Mouse (Mus musculus): ENCODE results near the gene Tmem245. TPM values are rescaled to one million over a fixed set of nuclear protein-coding genes. Genes with fewer than 3 reads are reported as not detected.

Gene Tmem245
- polyA plus RNA-seq, 1 experiment, result 4.4 TPM

DNA sequence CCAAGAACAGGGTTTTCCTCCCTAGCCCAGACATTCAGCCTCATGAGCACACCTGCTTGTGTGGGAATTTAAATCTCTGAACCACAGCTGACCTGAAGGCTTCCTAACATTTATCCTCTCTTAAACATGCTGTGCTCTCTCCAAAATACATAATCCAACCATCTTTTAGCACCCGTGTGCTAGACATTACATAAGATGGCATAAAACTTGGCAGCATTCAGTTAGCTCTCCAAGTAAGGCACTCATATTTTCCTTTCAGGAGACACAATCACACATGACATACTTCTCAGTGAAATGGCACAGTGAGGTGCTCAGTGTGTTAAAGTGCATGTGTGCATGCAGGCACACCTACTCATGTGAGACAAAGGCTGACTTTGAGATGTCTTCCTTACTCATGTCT is 4.7 kb downstream of the Tmem245 start:
- Histone ChIP-seq H3K36me3 (ENCODE audit: control insufficient read depth, insufficient read depth) (no peaks in the 10 kb centered on the region), H3ac (ENCODE audit: control insufficient read depth, insufficient read length) (no peak overlapping the region), H3K27me3 (ENCODE audit: control insufficient read depth, insufficient read depth, insufficient read length) (no peaks in the 10 kb centered on the region), H3K79me2 (ENCODE audit: control insufficient read depth, insufficient read depth) (peaks cover 70% of the 10 kb centered on the region), H3K4me3 (no peak overlapping the region), H3K4me2 (ENCODE audit: low read depth) (no peak overlapping the region)
- TF ChIP-seq MAX (IDR thresholded peaks at IDR 0.05; ENCODE audit: low read depth) (no peak), REST (IDR thresholded peaks at IDR 0.05; ENCODE audit: insufficient read depth, insufficient read length) (no peak), POLR2A (IDR thresholded peaks at IDR 0.05; ENCODE audit: insufficient read length, low read depth) (no peak), CEBPB (IDR thresholded peaks at IDR 0.05; ENCODE audit: insufficient read depth, poor library complexity, severe bottlenecking) (no peak), USF1 (IDR thresholded peaks at IDR 0.05; ENCODE audit: low read depth) (no peak), MYOG (IDR thresholded peaks at IDR 0.05; ENCODE audit: control insufficient read depth in 1 of 3, insufficient read depth in 1 of 3, insufficient read length in 2 of 3, low read depth in 2 of 3) (no peak), TCF3 (IDR thresholded peaks at IDR 0.05; ENCODE audit: insufficient read length, low read depth) (no peak), TCF12 (IDR thresholded peaks at IDR 0.05; ENCODE audit: insufficient read depth, poor library complexity, severe bottlenecking) (no peak), E2F4 (IDR thresholded peaks at IDR 0.05; ENCODE audit: insufficient read depth) (no peak), MYOD1 (IDR thresholded peaks at IDR 0.05; ENCODE audit: control insufficient read depth in 1 of 3, insufficient read length in 2 of 3, low read depth in 2 of 3) (no peak), POLR2AphosphoS2 (IDR thresholded peaks at IDR 0.05; ENCODE audit: insufficient read length, low read depth) (no peak), SRF (IDR thresholded peaks at IDR 0.05; ENCODE audit: control insufficient read depth, insufficient read length, low read depth) (no peak)

DNA sequence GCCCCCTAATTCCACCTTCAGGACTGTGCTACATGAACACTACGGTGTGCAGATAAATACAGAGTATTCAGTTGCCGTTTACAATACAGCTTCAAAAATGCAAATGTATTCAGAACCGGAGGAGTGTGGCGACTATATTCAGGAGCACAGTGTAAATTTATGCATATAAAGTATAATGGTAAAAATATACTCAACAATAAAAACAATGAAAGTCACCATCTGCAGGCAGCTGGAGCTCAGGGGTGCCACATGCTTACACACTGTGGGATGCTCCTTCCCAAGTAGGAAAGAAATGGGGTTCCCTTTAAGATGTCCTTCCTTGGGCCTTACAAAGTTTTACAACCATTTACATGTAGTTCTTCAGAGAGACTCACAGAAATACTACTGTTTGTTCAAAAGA is 5.8 kb downstream of the Tmem245 start:
- Histone ChIP-seq H3K36me3 (ENCODE audit: control insufficient read depth, insufficient read depth) (no peaks in the 10 kb centered on the region), H3K79me2 (ENCODE audit: control insufficient read depth, insufficient read depth) (peaks cover 72% of the 10 kb centered on the region), H3ac (ENCODE audit: control insufficient read depth, insufficient read length) (no peak overlapping the region), H3K27me3 (ENCODE audit: control insufficient read depth, insufficient read depth, insufficient read length) (no peaks in the 10 kb centered on the region), H3K4me2 (ENCODE audit: low read depth) (no peak overlapping the region), H3K4me3 (no peak overlapping the region)
- no peak for TF ChIP-seq REST (IDR thresholded peaks at IDR 0.05; ENCODE audit: insufficient read depth, insufficient read length)

DNA sequence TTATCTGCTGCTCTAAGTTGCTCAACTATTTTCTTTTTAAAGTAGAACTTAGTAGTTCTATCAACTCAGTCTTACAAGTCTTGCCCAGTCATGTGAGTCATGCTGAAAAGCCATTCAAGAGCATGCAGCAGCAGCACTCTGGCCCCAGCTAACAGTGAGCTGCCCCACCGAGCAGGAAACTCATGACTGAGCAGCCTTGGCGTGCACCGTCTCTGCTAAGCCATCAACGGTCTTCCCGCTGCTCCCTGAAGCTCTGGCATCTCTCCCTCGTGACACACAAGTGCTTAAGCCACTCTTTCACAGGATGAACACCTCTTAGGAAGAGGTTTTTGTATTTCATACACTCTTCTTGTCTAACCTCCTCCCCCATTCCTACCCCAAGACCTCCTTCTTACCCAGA is 10.1 kb downstream of the Tmem245 start:
- Histone ChIP-seq H3K4me2 (ENCODE audit: low read depth) (no peak overlapping the region), H3K36me3 (ENCODE audit: control insufficient read depth, insufficient read depth) (peaks cover 5% of the 10 kb centered on the region)
- TF ChIP-seq SRF (IDR thresholded peaks at IDR 0.05; ENCODE audit: control insufficient read depth, insufficient read length, low read depth), result no peak
- no peak for TF ChIP-seq TCF3 (IDR thresholded peaks at IDR 0.05; ENCODE audit: insufficient read length, low read depth)
- TF ChIP-seq POLR2A (IDR thresholded peaks at IDR 0.05; ENCODE audit: insufficient read length, low read depth), result no peak
- TF ChIP-seq MAX (IDR thresholded peaks at IDR 0.05; ENCODE audit: low read depth), result no peak
- TF ChIP-seq MYOG (IDR thresholded peaks at IDR 0.05; ENCODE audit: control insufficient read depth in 1 of 3, insufficient read depth in 1 of 3, insufficient read length in 2 of 3, low read depth in 2 of 3), result no peak
- TF ChIP-seq POLR2AphosphoS2 (IDR thresholded peaks at IDR 0.05; ENCODE audit: insufficient read length, low read depth), result no peak
- TF ChIP-seq TCF12 (IDR thresholded peaks at IDR 0.05; ENCODE audit: insufficient read depth, poor library complexity, severe bottlenecking), result no peak
- no peak for TF ChIP-seq MYOD1 (IDR thresholded peaks at IDR 0.05; ENCODE audit: control insufficient read depth in 1 of 3, insufficient read length in 2 of 3, low read depth in 2 of 3)
- no peak for TF ChIP-seq E2F4 (IDR thresholded peaks at IDR 0.05; ENCODE audit: insufficient read depth)
- TF ChIP-seq CEBPB (IDR thresholded peaks at IDR 0.05; ENCODE audit: insufficient read depth, poor library complexity, severe bottlenecking), result no peak
- no peak for TF ChIP-seq REST (IDR thresholded peaks at IDR 0.05; ENCODE audit: insufficient read depth, insufficient read length)
- TF ChIP-seq USF1 (IDR thresholded peaks at IDR 0.05; ENCODE audit: low read depth), result no peak

DNA sequence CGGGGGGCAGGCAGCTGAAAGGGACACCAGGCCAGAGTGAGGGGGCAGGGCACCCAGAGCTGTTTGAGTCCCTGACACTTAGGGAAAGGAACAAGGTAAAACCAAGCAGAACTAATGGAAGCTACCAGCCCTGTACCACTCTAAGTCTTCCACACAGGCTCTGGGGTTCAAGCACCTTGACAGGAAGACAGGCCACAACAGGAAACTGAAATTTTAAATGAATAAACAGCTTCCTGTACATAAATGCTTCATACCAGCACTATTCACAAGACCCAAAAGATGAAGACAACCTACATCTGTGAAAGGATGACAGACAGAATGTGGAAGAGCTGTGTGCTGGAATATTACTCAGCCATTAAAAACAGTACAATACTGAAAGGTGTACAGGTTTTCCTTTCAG is 11.9 kb downstream of the Tmem245 start:
- no peak for TF ChIP-seq TCF3 (IDR thresholded peaks at IDR 0.05; ENCODE audit: insufficient read length, low read depth)
- TF ChIP-seq MAX (IDR thresholded peaks at IDR 0.05; ENCODE audit: low read depth), result no peak
- TF ChIP-seq USF1 (IDR thresholded peaks at IDR 0.05; ENCODE audit: low read depth), result no peak
- TF ChIP-seq TCF12 (IDR thresholded peaks at IDR 0.05; ENCODE audit: insufficient read depth, poor library complexity, severe bottlenecking), result no peak
- no peak for TF ChIP-seq MYOG (IDR thresholded peaks at IDR 0.05; ENCODE audit: control insufficient read depth in 1 of 3, insufficient read depth in 1 of 3, insufficient read length in 2 of 3, low read depth in 2 of 3)
- TF ChIP-seq CEBPB (IDR thresholded peaks at IDR 0.05; ENCODE audit: insufficient read depth, poor library complexity, severe bottlenecking), result no peak
- no peak for TF ChIP-seq POLR2AphosphoS2 (IDR thresholded peaks at IDR 0.05; ENCODE audit: insufficient read length, low read depth)
- TF ChIP-seq MYOD1 (IDR thresholded peaks at IDR 0.05; ENCODE audit: control insufficient read depth in 1 of 3, insufficient read length in 2 of 3, low read depth in 2 of 3), result no peak
- Histone ChIP-seq H3K4me2 (ENCODE audit: low read depth) (no peak overlapping the region), H3K27me3 (ENCODE audit: control insufficient read depth, insufficient read depth, insufficient read length) (no peaks in the 10 kb centered on the region), H3K4me3 (no peak overlapping the region), H3K36me3 (ENCODE audit: control insufficient read depth, insufficient read depth) (peaks cover 5% of the 10 kb centered on the region), H3ac (ENCODE audit: control insufficient read depth, insufficient read length) (no peak overlapping the region), H3K79me2 (ENCODE audit: control insufficient read depth, insufficient read depth) (peaks cover 33% of the 10 kb centered on the region)

More for the DNA sequence above, 10.1 kb downstream of the Tmem245 start:
- Histone ChIP-seq H3ac (ENCODE audit: control insufficient read depth, insufficient read length) (no peak overlapping the region), H3K79me2 (ENCODE audit: control insufficient read depth, insufficient read depth) (peaks cover 39% of the 10 kb centered on the region), H3K4me3 (no peak overlapping the region), H3K27me3 (ENCODE audit: control insufficient read depth, insufficient read depth, insufficient read length) (no peaks in the 10 kb centered on the region)

DNA sequence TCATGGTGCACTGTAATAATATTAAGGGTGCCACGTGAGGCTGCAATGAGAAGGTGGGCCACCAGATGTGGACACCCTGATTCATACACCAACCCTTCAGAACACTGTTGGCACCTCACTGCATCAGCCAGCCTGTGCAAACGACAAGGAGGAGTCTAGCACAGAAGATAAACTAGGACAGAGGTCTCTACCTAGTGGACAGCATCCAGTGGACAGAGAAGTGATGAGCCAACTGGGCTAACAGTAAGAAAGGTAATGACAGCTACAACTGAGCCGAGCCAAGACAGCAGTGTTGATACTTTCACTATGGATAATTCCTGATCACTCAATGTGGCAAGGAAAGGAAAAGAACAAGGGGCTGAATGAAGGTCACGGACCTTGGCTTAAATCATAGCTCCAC is 14.1 kb downstream of the Tmem245 start:
- Histone ChIP-seq H3K4me3 (no peak overlapping the region), H3K36me3 (ENCODE audit: control insufficient read depth, insufficient read depth) (peaks cover 15% of the 10 kb centered on the region), H3K79me2 (ENCODE audit: control insufficient read depth, insufficient read depth) (peaks cover 24% of the 10 kb centered on the region), H3ac (ENCODE audit: control insufficient read depth, insufficient read length) (no peak overlapping the region), H3K27me3 (ENCODE audit: control insufficient read depth, insufficient read depth, insufficient read length) (no peaks in the 10 kb centered on the region), H3K4me2 (ENCODE audit: low read depth) (no peak overlapping the region)
- no peak for TF ChIP-seq CEBPB (IDR thresholded peaks at IDR 0.05; ENCODE audit: insufficient read depth, poor library complexity, severe bottlenecking)
- no peak for TF ChIP-seq E2F4 (IDR thresholded peaks at IDR 0.05; ENCODE audit: insufficient read depth)
- TF ChIP-seq SRF (IDR thresholded peaks at IDR 0.05; ENCODE audit: control insufficient read depth, insufficient read length, low read depth), result no peak
- TF ChIP-seq POLR2A (IDR thresholded peaks at IDR 0.05; ENCODE audit: insufficient read length, low read depth), result no peak
- no peak for TF ChIP-seq USF1 (IDR thresholded peaks at IDR 0.05; ENCODE audit: low read depth)
- TF ChIP-seq MYOG (IDR thresholded peaks at IDR 0.05; ENCODE audit: control insufficient read depth in 1 of 3, insufficient read depth in 1 of 3, insufficient read length in 2 of 3, low read depth in 2 of 3), result no peak
- TF ChIP-seq MYOD1 (IDR thresholded peaks at IDR 0.05; ENCODE audit: control insufficient read depth in 1 of 3, insufficient read length in 2 of 3, low read depth in 2 of 3), result no peak
- TF ChIP-seq REST (IDR thresholded peaks at IDR 0.05; ENCODE audit: insufficient read depth, insufficient read length), result no peak
- TF ChIP-seq MAX (IDR thresholded peaks at IDR 0.05; ENCODE audit: low read depth), result no peak
- no peak for TF ChIP-seq POLR2AphosphoS2 (IDR thresholded peaks at IDR 0.05; ENCODE audit: insufficient read length, low read depth)
- TF ChIP-seq TCF3 (IDR thresholded peaks at IDR 0.05; ENCODE audit: insufficient read length, low read depth), result no peak
- TF ChIP-seq TCF12 (IDR thresholded peaks at IDR 0.05; ENCODE audit: insufficient read depth, poor library complexity, severe bottlenecking), result no peak

Data from myocyte (in vitro differentiated cells).